Mouse (Mus musculus) neural tube, embryonic 15.5 days (tissue): ENCODE data around the gene Araf. TPM values are rescaled to one million over a fixed set of nuclear protein-coding genes. Genes with fewer than 3 reads are reported as not detected.
"Not testable (repeated sequence)": the region's sequence is repeated elsewhere in the genome, so short reads cannot be mapped to it uniquely, and the experiment has no call there.

Source experiments
- ATAC-seq: fragments of 200-750 bp; cut with Nextera tagmentation; 2 replicates; pipeline ENCODE4 v1.8.0; 2017; ENCODE audit warnings: mild to moderate bottlenecking, moderate TSS enrichment, moderate library complexity; ENCODE audit not compliant: low FRiP score
- H3K27ac ChIP-seq: fragments of 300-500 bp; sonication (generic); replicated peaks from 2 replicates; pipeline ENCODE4 v1.5.1; 2015; ENCODE audit warnings: mild to moderate bottlenecking, inconsistent platforms
- H3K27me3 ChIP-seq: fragments of 300-500 bp; sonication (generic); replicated peaks from 2 replicates; pipeline ENCODE4 v1.6.1; 2015; ENCODE audit warnings: inconsistent platforms
- H3K36me3 ChIP-seq: fragments of 300-500 bp; sonication (generic); 2 replicates; pipeline ENCODE4 v1.6.1; 2015; ENCODE audit warnings: inconsistent platforms
- H3K4me1 ChIP-seq: fragments of 300-500 bp; sonication (generic); 2 replicates; pipeline ENCODE4 v1.6.1; 2015; ENCODE audit warnings: inconsistent platforms
- H3K4me2 ChIP-seq: fragments of 300-500 bp; sonication (generic); 2 replicates; pipeline ENCODE4 v1.6.1; 2015; ENCODE audit warnings: inconsistent platforms, mild to moderate bottlenecking, moderate library complexity
- H3K4me3 ChIP-seq: fragments of 300-500 bp; sonication (generic); replicated peaks from 2 replicates; pipeline ENCODE4 v1.5.1; 2015; ENCODE audit warnings: mild to moderate bottlenecking, inconsistent platforms
- H3K9ac ChIP-seq: fragments of 300-500 bp; sonication (generic); replicated peaks from 2 replicates; pipeline ENCODE4 v1.6.1; 2015; ENCODE audit warnings: mild to moderate bottlenecking, inconsistent platforms
- H3K9me3 ChIP-seq: fragments of 300-500 bp; sonication (generic); replicated peaks from 2 replicates; pipeline ENCODE4 v1.6.1; 2016; ENCODE audit warnings: inconsistent platforms
- WGBS: fragments of 180-500 bp; shearing (Covaris S2); methylation state at CpG from one replicate; pipeline ENCODE4 v1.1.7; 2015; ENCODE audit warnings: mixed read lengths; 5-methylcytosine and 5-hydroxymethylcytosine counted together
- polyA plus RNA-seq: library from polyadenylated mRNA; unstranded; fragments of >200 nt; fragmentation: Nextera tagmentation; extraction: Ambion mirVana; gene quantifications from 2 replicates; pipeline ENCODE4 v1.2.1, GENCODE M21; 2015

The Araf gene
- polyA plus RNA-seq, 1 experiment from 2014 or later: 406 TPM

DNA sequence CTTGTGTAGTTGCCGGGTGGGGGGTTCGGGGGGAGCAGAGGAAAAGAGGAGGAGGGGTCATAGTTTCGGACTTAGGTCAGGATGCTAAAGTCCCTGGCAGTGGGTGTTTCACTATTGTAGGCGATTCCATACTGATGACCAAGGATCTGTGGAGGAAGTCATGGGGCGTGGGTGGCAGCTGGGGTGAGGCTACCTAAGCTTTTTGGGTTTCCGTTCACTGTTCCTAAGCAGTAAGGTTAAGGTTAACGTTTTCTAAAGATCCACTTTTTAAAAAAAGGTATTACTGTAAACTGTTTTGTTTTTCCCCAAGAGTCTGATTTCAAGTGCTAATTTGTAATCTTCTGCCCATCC lies 1.2 kb downstream of the Araf start:
- Histone ChIP-seq H3K9me3 (no peaks in the 10 kb centered on the region), H3K4me2 (peak overlapping the region; percentile 54), H3K4me3 (peak overlapping the region; percentile 45), H3K4me1 (no peaks in the 10 kb centered on the region), H3K36me3 (no peaks in the 10 kb centered on the region), H3K27me3 (no peaks in the 10 kb centered on the region), H3K27ac (peak overlapping the region; percentile 93), H3K9ac (peak overlapping the region; percentile 59)
- ATAC-seq: no peak
- WGBS: 26% methylated on average over 7 of the region's 7 CpGs

DNA sequence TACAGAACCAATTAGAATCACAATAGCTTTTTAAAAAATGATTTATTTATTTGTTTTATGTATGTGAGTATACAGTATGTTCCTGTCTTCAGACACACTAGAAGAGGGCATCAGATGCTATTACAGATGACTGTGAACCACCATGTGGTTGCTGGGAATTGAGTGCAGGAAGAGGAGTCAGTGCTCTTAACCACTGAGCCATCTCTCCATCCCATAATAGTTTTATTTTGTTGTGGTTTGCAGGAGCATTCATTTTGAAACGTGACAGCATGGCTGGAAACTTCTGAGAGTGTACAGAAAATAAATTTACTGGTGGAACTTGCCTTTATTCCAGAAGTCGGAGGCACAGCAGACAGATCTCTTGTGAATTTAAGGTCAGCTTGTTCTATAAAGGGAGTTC lies 3.8 kb downstream of the Araf start:
- Histone ChIP-seq H3K27me3 (no peaks in the 10 kb centered on the region), H3K9me3 (no peaks in the 10 kb centered on the region), H3K27ac (no peak overlapping the region), H3K4me3 (no peak overlapping the region), H3K4me1 (no peaks in the 10 kb centered on the region), H3K36me3 (no peaks in the 10 kb centered on the region), H3K4me2 (no peak overlapping the region), H3K9ac (no peak overlapping the region)
- ATAC-seq: no peak
- WGBS: 86% methylated on average over 2 of the region's 2 CpGs

DNA sequence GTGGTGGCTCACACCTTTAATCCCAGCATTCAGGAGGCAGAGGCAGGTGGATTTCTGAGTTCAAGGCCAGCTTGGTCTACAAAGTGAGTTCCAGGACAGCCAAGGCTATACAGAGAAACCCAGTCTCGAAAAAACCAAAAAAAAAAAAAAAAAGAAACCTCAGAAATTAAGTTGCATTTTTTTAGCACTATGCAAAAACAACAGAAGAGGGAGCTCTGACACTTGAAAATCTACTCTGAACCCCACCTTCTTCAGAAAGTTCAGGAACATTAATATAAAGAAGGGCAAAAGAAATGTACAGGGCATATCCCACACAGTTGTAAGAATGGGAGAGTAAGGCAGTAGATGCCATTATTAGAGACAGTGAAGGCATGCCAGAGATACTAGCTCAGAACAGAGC lies 6.7 kb downstream of the Araf start:
- not testable (repeated sequence) for H3K9me3 ChIP-seq, H3K27ac ChIP-seq, H3K4me2 ChIP-seq, H3K9ac ChIP-seq, H3K36me3 ChIP-seq, H3K27me3 ChIP-seq, H3K4me1 ChIP-seq, ATAC-seq, H3K4me3 ChIP-seq
- WGBS: 33% methylated on average over 1 of the region's 1 CpGs

DNA sequence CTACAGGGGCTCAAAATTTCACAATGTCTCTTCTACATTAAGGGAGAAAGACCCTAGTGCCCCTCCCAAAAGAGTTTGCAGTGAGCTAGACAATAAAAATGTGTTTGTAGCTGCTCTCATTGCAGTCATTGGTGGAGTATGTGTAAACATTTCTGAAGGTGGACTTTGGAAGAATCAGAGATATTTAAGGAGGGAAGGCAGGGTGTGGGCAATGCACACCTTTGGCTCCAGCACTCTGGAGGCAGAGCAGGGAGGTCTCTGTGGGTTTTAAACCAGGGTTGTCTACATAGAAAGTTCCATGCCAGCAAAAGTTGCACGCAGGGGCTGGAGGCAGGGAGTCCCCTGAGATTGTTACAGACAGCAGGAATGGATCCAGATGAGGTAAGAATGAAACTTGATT lies 8.7 kb downstream of the Araf start:
- no peak overlapping the region for H3K27ac ChIP-seq
- H3K9ac ChIP-seq: no peak overlapping the region
- no peaks in the 10 kb centered on the region for H3K4me1 ChIP-seq
- ATAC-seq: no peak
- H3K36me3 ChIP-seq: no peaks in the 10 kb centered on the region
- H3K27me3 ChIP-seq: no peaks in the 10 kb centered on the region
- no peaks in the 10 kb centered on the region for H3K9me3 ChIP-seq
- no peak overlapping the region for H3K4me2 ChIP-seq
- WGBS: 77% methylated on average over 1 of the region's 1 CpGs
- no peak overlapping the region for H3K4me3 ChIP-seq

DNA sequence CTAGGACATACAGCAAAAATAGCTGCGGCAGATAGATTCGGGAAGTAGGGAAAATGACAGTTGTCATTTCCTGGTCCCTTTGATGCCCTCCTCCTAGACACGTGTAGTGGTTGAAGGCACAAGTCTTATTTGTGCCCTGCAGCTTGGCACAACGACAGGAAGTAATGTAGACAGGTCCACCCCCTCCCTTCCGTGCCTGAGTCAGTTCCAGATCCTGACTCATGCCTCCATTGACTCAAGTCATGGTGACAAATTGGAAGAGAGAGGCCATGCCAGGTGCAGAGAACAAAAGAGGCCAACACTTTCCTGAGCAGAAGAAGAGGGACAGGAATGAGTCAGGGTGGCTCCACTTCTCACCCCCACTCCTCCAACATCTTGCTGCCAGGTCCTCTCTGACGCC lies 19.4 kb downstream of the Araf start:
- Histone ChIP-seq H3K27ac (no peak overlapping the region), H3K9ac (no peak overlapping the region), H3K4me3 (no peak overlapping the region), H3K27me3 (no peaks in the 10 kb centered on the region), H3K9me3 (no peaks in the 10 kb centered on the region), H3K4me1 (no peaks in the 10 kb centered on the region), H3K36me3 (no peaks in the 10 kb centered on the region), H3K4me2 (no peak overlapping the region)
- WGBS: 71% methylated on average over 6 of the region's 6 CpGs
- no peak for ATAC-seq

DNA sequence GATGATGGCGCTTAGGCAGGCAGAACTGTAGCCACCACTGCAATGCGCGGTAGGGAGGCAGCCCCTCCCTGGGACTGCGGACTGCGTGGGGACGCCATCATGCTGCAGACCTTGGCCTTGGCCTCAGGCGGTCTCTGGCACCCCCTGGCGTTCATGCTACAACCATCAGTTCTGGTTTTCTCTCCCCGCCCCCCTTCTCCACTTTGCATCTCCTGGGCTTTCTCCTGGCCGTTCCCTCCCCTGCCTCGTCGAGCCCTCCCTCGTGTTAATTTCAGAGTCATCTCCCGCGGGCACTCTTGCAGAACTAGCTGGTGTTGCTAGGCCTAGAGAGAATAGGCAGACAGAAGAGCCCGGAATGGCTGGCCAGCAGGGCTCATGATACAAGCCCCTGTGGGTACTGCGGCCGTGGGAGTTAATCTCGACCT lies 21.6 kb downstream of the Araf start:
- Histone ChIP-seq H3K9ac (peak overlapping the region; percentile 17; the same call in 1 of the 2 replicates), H3K27me3 (no peaks in the 10 kb centered on the region), H3K36me3 (no peaks in the 10 kb centered on the region), H3K4me3 (peak overlapping the region; percentile 30), H3K27ac (peak overlapping the region; percentile 79), H3K4me2 (peak overlapping the region; percentile 55), H3K4me1 (no peaks in the 10 kb centered on the region), H3K9me3 (no peaks in the 10 kb centered on the region)
- WGBS: 19% methylated on average over 19 of the region's 19 CpGs
- peak; percentile 94 for ATAC-seq

DNA sequence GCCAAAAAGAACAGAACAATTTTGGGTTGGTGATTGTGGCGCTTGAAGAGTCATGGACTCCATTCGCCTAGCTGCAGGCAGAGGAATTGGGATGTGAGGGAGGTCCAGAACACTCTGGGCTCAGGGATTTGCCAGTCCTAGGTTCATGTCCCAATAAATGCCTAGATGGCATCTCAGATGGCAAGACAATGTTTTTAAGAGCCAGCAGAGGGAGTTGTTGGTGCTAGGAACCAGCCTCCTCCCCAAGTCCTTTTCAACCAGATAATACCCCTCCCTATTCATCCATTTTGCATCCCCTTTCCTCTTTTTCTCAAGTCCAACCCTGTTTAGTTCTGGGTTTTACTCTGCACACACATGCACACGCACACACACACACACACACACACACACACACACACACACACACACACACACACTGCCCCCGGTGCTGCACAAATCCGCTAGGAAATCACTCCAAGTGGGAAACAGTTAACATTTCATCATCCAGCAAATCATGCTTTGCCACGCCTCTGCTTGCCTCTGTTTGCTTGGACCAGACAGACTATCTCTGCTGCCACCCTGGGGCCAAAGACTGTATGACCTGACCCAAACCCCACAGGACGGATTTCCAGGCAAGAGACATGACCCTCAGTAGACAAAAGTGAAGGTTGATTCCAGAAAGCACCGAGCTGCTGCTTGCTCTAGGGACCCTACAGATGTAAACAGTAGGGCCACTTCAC lies 22.3 kb downstream of the Araf start:
- peak overlapping the region; percentile 30 for H3K4me3 ChIP-seq
- H3K27ac ChIP-seq: peak overlapping the region; percentile 79
- H3K9me3 ChIP-seq: no peaks in the 10 kb centered on the region
- H3K9ac ChIP-seq: peak overlapping the region; percentile 17; the same call in 1 of the 2 replicates
- no peaks in the 10 kb centered on the region for H3K27me3 ChIP-seq
- peak; percentile 60 for ATAC-seq
- WGBS: 47% methylated on average over 8 of the region's 8 CpGs
- H3K4me1 ChIP-seq: no peaks in the 10 kb centered on the region
- H3K4me2 ChIP-seq: peak overlapping the region; percentile 55
- no peaks in the 10 kb centered on the region for H3K36me3 ChIP-seq

DNA sequence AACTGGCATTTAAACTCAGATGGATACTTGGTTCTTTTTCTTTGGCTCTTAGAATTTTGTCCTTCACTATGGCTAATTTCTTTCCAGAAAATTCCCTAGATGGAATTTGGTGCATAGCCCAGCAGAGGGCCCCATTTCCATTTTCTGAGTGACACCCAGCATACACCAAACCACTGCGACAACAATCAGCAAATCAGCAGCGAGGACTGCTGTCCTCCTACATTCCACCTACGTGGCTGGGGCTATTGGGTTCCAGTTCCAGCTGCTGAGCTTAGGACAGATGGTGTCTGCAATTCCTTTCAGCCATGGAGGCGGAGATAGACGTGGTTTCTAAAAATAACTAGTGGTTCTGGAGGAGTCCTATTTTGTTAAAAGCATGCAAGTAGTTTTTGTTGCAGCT lies 31.3 kb downstream of the Araf start:
- Histone ChIP-seq H3K4me1 (no peaks in the 10 kb centered on the region), H3K9ac (no peak overlapping the region), H3K36me3 (no peaks in the 10 kb centered on the region), H3K27ac (no peak overlapping the region), H3K27me3 (no peaks in the 10 kb centered on the region), H3K4me3 (no peak overlapping the region), H3K4me2 (no peak overlapping the region), H3K9me3 (no peaks in the 10 kb centered on the region)
- 30% methylated on average over 5 of the region's 5 CpGs for WGBS
- ATAC-seq: peak; percentile 69; the same call in 1 of the 2 replicates

DNA sequence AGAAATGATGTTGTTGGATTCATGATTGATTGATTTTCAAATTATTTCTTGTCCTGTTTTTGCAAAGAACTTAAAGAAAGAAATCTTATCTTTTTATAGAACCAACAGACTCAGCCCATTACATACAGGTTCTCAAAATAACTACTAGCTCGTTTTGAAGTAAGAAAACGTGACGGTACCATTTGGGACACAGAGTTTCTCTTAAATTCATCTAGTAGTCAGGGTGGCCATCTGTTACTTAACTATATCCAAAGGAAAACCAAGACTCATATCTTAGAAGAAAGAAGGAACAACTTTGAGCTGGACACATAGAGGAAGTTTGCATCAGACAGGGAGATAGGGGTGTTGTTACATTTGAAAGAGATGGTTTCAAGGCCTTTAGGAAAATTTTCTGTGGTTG lies 49.6 kb downstream of the Araf start:
- H3K27ac ChIP-seq: peak overlapping the region; percentile 83; the same call in 1 of the 2 replicates
- no peak overlapping the region for H3K4me3 ChIP-seq
- no peaks in the 10 kb centered on the region for H3K27me3 ChIP-seq

DNA sequence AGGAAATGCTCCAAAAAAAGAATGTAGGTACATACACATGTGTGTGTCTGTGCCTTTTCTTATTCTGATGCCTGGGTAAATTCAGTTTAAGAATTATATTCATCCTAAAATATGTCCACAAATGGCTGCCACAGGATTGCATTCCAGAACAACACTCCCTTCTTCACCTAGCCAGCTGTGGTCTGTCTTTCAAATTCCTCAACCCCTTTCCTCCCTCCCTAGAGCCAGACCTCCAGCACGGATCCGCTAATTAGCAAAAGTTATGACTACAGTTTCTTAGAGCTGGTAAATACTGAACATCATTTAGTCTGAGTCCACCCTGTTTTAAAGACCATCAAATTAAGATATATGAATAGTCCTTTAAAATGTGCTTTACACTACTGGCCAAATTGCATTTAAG lies 50.2 kb downstream of the Araf start:
- WGBS: 38% methylated on average over 2 of the region's 2 CpGs
- H3K27me3 ChIP-seq: no peaks in the 10 kb centered on the region
- H3K27ac ChIP-seq: peak overlapping the region; percentile 83
- no peak overlapping the region for H3K9ac ChIP-seq
- H3K4me2 ChIP-seq: peak overlapping the region; percentile 51
- H3K9me3 ChIP-seq: no peaks in the 10 kb centered on the region
- peaks cover 8% of the 10 kb centered on the region for H3K36me3 ChIP-seq
- peak overlapping the region; percentile 25 for H3K4me3 ChIP-seq
- peak; percentile 36 for ATAC-seq
- peaks cover 15% of the 10 kb centered on the region for H3K4me1 ChIP-seq

More for the DNA sequence above, 49.6 kb downstream of the Araf start:
- ATAC-seq: no peak
- Histone ChIP-seq H3K9ac (no peak overlapping the region), H3K4me2 (no peak overlapping the region), H3K36me3 (peaks cover 8% of the 10 kb centered on the region), H3K9me3 (no peaks in the 10 kb centered on the region), H3K4me1 (peaks cover 15% of the 10 kb centered on the region)
- WGBS: 96% methylated on average over 3 of the region's 3 CpGs

DNA sequence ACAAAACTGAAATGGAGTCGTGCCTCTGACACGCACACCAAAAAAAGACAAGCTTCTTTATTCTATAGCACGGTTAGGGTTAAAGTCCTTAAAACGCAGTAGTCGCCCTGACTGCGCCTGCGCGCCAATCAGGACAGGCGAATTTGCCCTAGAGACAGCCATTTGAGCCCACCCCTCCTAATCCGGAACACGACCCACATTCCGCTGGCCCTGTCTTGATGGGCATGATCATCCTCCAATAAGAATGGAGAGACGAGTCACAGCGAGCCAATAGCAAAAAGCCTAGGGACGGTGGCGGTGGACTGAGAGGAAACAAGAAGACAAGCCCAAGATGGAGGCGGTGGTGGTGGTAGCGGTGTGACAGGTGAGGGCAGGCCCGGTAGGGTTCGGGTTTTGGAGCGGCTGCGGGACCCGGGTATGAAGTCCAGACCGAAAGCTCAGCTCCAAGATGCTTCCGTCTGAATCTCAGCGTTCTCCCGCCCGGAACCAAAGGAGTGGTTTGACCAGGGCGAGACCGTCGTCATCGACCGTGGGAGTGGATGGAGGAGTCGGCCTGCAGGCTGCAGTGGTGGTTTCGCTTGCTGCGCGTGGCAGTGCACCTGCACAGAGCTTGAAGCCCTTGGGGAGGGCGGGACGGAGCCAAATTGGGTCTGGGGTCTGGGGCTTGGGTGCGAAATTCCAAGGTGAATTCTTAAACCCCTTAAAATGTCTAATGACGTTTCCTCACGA lies 50.8 kb downstream of the Araf start:
- Histone ChIP-seq H3K9me3 (no peaks in the 10 kb centered on the region), H3K9ac (peak overlapping the region; percentile 75), H3K4me3 (peak overlapping the region; percentile 57), H3K36me3 (peaks cover 12% of the 10 kb centered on the region), H3K4me1 (peaks cover 15% of the 10 kb centered on the region), H3K4me2 (peak overlapping the region; percentile 60), H3K27ac (peak overlapping the region; percentile 87), H3K27me3 (no peaks in the 10 kb centered on the region)
- ATAC-seq: peak; percentile 97
- WGBS: 18% methylated on average over 42 of the region's 42 CpGs

DNA sequence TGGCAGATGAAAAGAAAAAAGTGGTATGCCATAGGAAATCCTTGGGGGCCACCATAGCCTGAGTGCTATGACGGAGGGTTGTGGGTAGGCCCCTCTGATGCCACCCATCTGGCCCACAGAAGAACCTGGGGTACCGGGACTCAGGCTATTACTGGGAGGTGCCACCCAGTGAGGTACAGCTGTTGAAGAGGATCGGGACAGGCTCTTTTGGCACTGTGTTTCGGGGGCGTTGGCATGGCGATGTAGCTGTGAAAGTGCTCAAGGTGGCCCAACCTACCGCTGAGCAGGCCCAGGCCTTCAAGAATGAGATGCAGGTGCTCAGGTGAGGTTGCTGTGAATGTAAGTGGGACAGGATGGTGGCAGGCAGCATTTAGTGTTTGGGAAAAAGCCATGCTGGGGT lies 56.2 kb downstream of the Araf start:
- 98% methylated on average over 7 of the region's 7 CpGs for WGBS

More for the DNA sequence above, 56.2 kb downstream of the Araf start:
- Histone ChIP-seq H3K9ac (no peak overlapping the region), H3K9me3 (no peaks in the 10 kb centered on the region), H3K27me3 (no peaks in the 10 kb centered on the region), H3K4me2 (no peak overlapping the region), H3K36me3 (peaks cover 22% of the 10 kb centered on the region), H3K4me3 (no peak overlapping the region), H3K27ac (no peak overlapping the region), H3K4me1 (peaks cover 15% of the 10 kb centered on the region)
- no peak for ATAC-seq
